Mouse (Mus musculus) heart, embryonic 11.5 days (tissue): ENCODE measurements around the gene Gulp1. TPM values are rescaled to one million over a fixed set of nuclear protein-coding genes. Genes with fewer than 3 reads are reported as not detected.

Experiments
- ATAC-seq: fragments of 200-750 bp; cut with Nextera tagmentation; replicated peaks from 2 replicates; pipeline ENCODE4 v1.8.0; 2017; ENCODE audit warnings: moderate library complexity; ENCODE audit not compliant: insufficient number of reproducible peaks, low FRiP score, low TSS enrichment
- H3K27ac ChIP-seq: fragments of 300-500 bp; sonication (generic); 2 replicates; pipeline ENCODE4 v1.5.1; 2014; ENCODE audit warnings: mild to moderate bottlenecking, low read depth, low read length
- H3K27me3 ChIP-seq: fragments of 300-500 bp; sonication (generic); 2 replicates; pipeline ENCODE4 v1.6.1; 2014; ENCODE audit warnings: mild to moderate bottlenecking, low read length, mixed read lengths; ENCODE audit not compliant: control insufficient read depth, insufficient read depth
- H3K36me3 ChIP-seq: fragments of 300-500 bp; sonication (generic); 2 replicates; pipeline ENCODE4 v1.6.1; 2014; ENCODE audit warnings: mild to moderate bottlenecking, low read length, moderate library complexity, mixed read lengths; ENCODE audit not compliant: control insufficient read depth, insufficient read depth
- H3K4me1 ChIP-seq: fragments of 300-500 bp; sonication (generic); 2 replicates; pipeline ENCODE4 v1.6.1; 2014; ENCODE audit warnings: low read length; ENCODE audit not compliant: control insufficient read depth, insufficient read depth
- H3K4me2 ChIP-seq: fragments of 300-500 bp; sonication (generic); 2 replicates; pipeline ENCODE4 v1.6.1; 2014; ENCODE audit warnings: mild to moderate bottlenecking, moderate library complexity
- H3K4me3 ChIP-seq: fragments of 300-500 bp; sonication (generic); 2 replicates; pipeline ENCODE4 v1.5.1; 2014; ENCODE audit warnings: low read depth, low read length
- H3K9ac ChIP-seq: fragments of 300-500 bp; sonication (generic); 2 replicates; pipeline ENCODE4 v1.6.1; 2014; ENCODE audit warnings: mild to moderate bottlenecking, low read depth, low read length, moderate library complexity
- H3K9me3 ChIP-seq: fragments of 300-500 bp; sonication (generic); replicated peaks from 2 replicates; pipeline ENCODE4 v1.6.1; 2016; ENCODE audit warnings: low read length; ENCODE audit not compliant: control insufficient read depth
- WGBS: fragments of 180-500 bp; shearing (Covaris S2); extraction: QIAGEN DNeasy Blood & Tissue Kit; methylation state at CpG from one replicate; pipeline ENCODE4 v1.1.7; 2014; ENCODE audit not compliant: insufficient replicate concordance; 5-methylcytosine and 5-hydroxymethylcytosine counted together
- polyA plus RNA-seq: library from polyadenylated mRNA; unstranded; fragments of >200 nt; fragmentation: Nextera tagmentation; extraction: Ambion mirVana; gene quantifications from 2 replicates; pipeline ENCODE4 v1.2.1, GENCODE M21; 2014

The Gulp1 gene
- polyA plus RNA-seq = 20.0 and 21.3 TPM in 2 replicates

- Histone ChIP-seq H3K27ac (peak within 1 kb of the TSS; percentile 79), H3K9me3 (no peaks in the 10 kb centered on the region), H3K9ac (peak within 1 kb of the TSS; percentile 90), H3K36me3 (no peaks in the 10 kb centered on the region), H3K27me3 (no peaks in the 10 kb centered on the region), H3K4me2 (peak within 1 kb of the TSS; percentile 67), H3K4me1 (peaks cover 15% of the 10 kb centered on the region), H3K4me3 (peak within 1 kb of the TSS; percentile 80)
- under 1% methylated on average over 54 of the region's 55 CpGs for WGBS
- peak; percentile 83 for ATAC-seq
These were observed at the start of gene Gulp1 for GRCm38 (mm10) chr1:44551461-44552370. Gene Gulp1, plus strand, starts transcription at chr1:44551511.

DNA sequence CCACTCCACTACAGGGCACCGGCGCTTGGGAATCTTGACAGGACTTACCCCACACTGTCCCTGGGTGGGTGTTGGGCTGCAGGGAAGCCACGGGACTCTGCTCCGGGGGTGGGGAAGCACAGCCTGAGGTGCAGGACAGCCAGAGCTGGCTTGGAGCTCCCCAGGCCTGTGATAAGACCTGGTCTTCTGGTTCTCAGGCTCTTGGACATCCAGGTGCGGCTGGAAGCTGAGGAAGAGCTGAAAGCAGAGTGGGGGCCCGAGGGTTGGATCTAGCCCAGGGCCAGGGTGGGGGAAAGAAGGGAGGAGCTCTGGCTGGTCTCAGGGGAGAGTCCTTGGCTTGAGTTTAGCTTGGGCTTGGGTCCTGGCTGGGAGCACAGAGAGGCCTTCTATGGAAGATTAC is 1.1 kb upstream of the Gulp1 start:
- Histone ChIP-seq H3K4me3 (no peak overlapping the region), H3K9me3 (no peaks in the 10 kb centered on the region), H3K4me1 (peaks cover 15% of the 10 kb centered on the region), H3K27me3 (no peaks in the 10 kb centered on the region), H3K9ac (no peak overlapping the region), H3K4me2 (no peak overlapping the region), H3K36me3 (no peaks in the 10 kb centered on the region), H3K27ac (no peak overlapping the region)
- 66% methylated on average over 6 of the region's 6 CpGs for WGBS
- ATAC-seq = no peak

DNA sequence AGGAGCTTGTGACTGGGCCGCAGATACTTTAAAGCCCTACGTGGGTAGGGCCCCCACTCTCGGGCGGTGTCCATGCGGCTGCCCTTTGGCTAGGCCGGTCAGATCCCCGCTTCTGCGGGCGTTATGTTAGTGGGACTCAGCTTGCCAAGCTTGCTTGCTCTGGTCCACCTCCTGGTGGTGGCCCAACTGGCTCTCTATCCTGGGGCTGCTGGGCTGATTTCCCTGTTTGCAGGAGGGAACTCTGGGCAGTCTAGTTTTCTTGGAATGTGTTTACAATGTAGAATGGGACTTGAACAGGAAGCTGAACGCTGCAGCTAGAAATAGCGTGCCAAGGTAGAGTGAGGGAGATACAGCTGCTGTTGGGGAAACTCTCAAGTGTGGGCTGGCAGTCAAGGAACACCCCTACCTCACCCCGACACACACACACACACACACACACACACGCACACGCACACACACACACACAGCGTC is 1.1 kb downstream of the Gulp1 start:
- peaks cover 15% of the 10 kb centered on the region for H3K4me1 ChIP-seq
- peak overlapping the region; percentile 79 for H3K27ac ChIP-seq
- H3K27me3 ChIP-seq = no peaks in the 10 kb centered on the region
- H3K4me3 ChIP-seq = peak overlapping the region; percentile 80
- 8% methylated on average over 15 of the region's 15 CpGs for WGBS
- peak; percentile 57 for ATAC-seq
- peak overlapping the region; percentile 90 for H3K9ac ChIP-seq
- no peaks in the 10 kb centered on the region for H3K9me3 ChIP-seq
- H3K36me3 ChIP-seq = no peaks in the 10 kb centered on the region
- H3K4me2 ChIP-seq = peak overlapping the region; percentile 67

DNA sequence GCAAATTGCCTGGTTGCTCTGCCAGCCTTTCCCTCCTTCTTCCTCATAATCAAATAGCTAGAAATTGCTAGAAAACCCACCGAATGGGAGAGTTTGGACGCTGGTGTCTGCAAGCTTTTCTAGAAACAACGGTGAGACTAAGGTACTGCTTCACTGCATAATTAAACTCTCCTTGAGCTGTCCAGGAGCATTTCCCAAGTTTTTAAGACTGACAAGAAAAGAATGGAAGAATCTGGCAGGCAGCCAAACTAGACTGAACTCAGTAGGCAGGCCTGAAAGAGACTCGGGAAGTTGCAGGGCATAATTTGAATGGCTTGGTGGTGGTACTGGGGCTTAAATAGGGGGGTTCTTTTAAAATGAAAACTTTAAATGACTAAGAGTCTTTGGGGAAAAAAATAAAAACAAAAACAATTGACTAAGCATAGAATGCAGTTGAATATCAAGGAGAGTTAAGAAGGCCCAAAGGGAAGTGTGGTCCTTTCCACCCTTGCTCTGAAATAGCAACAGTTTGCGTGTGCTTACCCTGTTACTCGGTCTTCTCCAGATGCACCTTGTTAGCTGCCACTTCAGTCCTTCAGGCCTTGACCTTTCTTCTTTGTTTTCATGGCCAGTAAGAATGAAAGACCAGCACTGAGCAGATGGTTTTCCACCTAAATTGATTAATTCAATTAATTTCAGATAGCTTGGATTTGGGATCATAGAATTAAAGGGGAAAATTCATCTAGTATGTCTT is 2.0 kb downstream of the Gulp1 start:
- WGBS = 36% methylated on average over 6 of the region's 6 CpGs

GRCm38 (mm10) chr1:44567431-44567830 is 16.1 kb downstream of the Gulp1 start:
- Histone ChIP-seq H3K4me1 (no peaks in the 10 kb centered on the region), H3K4me3 (no peak overlapping the region), H3K9me3 (no peaks in the 10 kb centered on the region), H3K36me3 (no peaks in the 10 kb centered on the region), H3K27me3 (no peaks in the 10 kb centered on the region), H3K9ac (no peak overlapping the region), H3K4me2 (no peak overlapping the region), H3K27ac (no peak overlapping the region)
- 82% methylated on average over 4 of the region's 4 CpGs for WGBS
- ATAC-seq = no peak

More for the DNA sequence above, 2.0 kb downstream of the Gulp1 start:
- ATAC-seq = no peak
- peak overlapping the region; percentile 80 for H3K4me3 ChIP-seq
- peak overlapping the region; percentile 79 for H3K27ac ChIP-seq
- H3K9me3 ChIP-seq = no peaks in the 10 kb centered on the region
- peaks cover 15% of the 10 kb centered on the region for H3K4me1 ChIP-seq
- no peaks in the 10 kb centered on the region for H3K36me3 ChIP-seq
- peak overlapping the region; percentile 67 for H3K4me2 ChIP-seq
- H3K9ac ChIP-seq = peak overlapping the region; percentile 49; the same call in 1 of the 2 replicates
- H3K27me3 ChIP-seq = no peaks in the 10 kb centered on the region

DNA sequence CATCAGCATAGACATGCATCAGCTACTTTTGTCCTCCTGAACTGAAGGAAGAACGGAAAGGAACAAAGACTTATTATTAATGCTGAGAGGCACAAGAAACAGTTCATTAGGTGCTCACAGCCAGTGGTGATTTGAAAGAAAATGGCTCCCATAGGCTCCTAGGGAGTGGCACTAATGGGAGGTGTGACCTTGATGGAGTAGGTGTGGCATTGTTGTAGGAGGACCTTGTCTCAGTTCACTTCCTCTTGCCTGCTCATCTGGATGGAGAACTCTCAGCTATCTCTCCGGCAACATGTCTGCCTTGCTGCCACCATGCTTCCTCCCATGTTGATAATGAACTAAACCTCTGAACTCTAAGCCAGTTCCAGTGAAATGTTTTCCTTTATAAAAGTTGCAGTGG is 17.0 kb downstream of the Gulp1 start:
- no peak overlapping the region for H3K27ac ChIP-seq
- ATAC-seq = no peak
- no peak overlapping the region for H3K4me3 ChIP-seq
- H3K4me1 ChIP-seq = no peaks in the 10 kb centered on the region
- H3K9ac ChIP-seq = no peak overlapping the region
- 82% methylated on average over 2 of the region's 2 CpGs for WGBS
- H3K4me2 ChIP-seq = no peak overlapping the region
- H3K9me3 ChIP-seq = no peaks in the 10 kb centered on the region
- H3K27me3 ChIP-seq = no peaks in the 10 kb centered on the region
- H3K36me3 ChIP-seq = no peaks in the 10 kb centered on the region

DNA sequence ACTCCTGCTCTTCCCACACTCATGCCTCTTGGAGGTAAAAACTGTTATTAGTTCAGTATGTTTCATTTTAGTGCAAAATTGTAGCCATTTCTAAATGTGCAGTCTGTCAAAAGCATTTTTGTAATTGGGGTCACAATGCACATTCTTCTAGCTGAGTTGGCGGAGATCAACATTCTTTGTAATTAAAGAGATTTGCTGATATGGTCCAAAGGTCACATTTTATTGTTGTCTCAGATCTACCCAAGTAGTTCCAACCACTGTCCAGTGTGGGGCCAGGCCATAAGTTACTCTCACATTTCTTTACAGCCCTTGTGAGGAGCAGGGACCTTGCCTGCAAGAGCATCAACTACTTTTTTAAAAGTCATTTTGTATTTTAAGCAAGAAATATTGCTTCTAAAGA is 24.7 kb downstream of the Gulp1 start:
- no peak overlapping the region for H3K9ac ChIP-seq
- no peaks in the 10 kb centered on the region for H3K36me3 ChIP-seq
- H3K9me3 ChIP-seq = no peaks in the 10 kb centered on the region
- 78% methylated on average over 1 of the region's 1 CpGs for whole genome bisulfite sequencing
- no peak overlapping the region for H3K4me3 ChIP-seq
- no peak for ATAC-seq
- no peaks in the 10 kb centered on the region for H3K4me1 ChIP-seq
- H3K4me2 ChIP-seq = no peak overlapping the region
- no peaks in the 10 kb centered on the region for H3K27me3 ChIP-seq
- H3K27ac ChIP-seq = no peak overlapping the region

GRCm38 (mm10) chr1:44576610-44577009 is 25.3 kb downstream of the Gulp1 start:
- no peak for ATAC-seq
- whole genome bisulfite sequencing = 62% methylated on average over 2 of the region's 2 CpGs
- no peak overlapping the region for H3K4me2 ChIP-seq
- H3K27ac ChIP-seq = no peak overlapping the region
- no peaks in the 10 kb centered on the region for H3K36me3 ChIP-seq
- H3K9me3 ChIP-seq = no peaks in the 10 kb centered on the region
- no peak overlapping the region for H3K4me3 ChIP-seq
- no peak overlapping the region for H3K9ac ChIP-seq
- H3K4me1 ChIP-seq = no peaks in the 10 kb centered on the region
- no peaks in the 10 kb centered on the region for H3K27me3 ChIP-seq
